Mouse (Mus musculus) lung, postnatal 0 days (tissue): ENCODE measurements at regions not wholly inside any gene's neighbourhood (a gene's known extent, or its start where the extent isn't known, plus 50 kb on each side); places are given as distances from the start of the nearest gene placed in this dataset.

Source experiments
- ATAC-seq: fragments of 200-750 bp; cut with Nextera tagmentation; 2 replicates; pipeline ENCODE4 v1.8.0; 2017; ENCODE audit warnings: moderate library complexity
- DNase-seq: peaks from one replicate; pipeline ENCODE4 v3.0.0-alpha.2; 2016; ENCODE audit warnings: low spot score
- H3K27ac ChIP-seq: fragments of 300-500 bp; sonication (generic); 2 replicates; pipeline ENCODE4 v1.5.1; 2014; ENCODE audit warnings: antibody characterized with exemption, mild to moderate bottlenecking, low read length, mixed read lengths
- H3K27me3 ChIP-seq: fragments of 300-500 bp; sonication (generic); replicated peaks from 2 replicates; pipeline ENCODE4 v1.6.1; 2014; ENCODE audit warnings: low read length, mixed read lengths; ENCODE audit not compliant: insufficient read depth
- H3K36me3 ChIP-seq: fragments of 300-500 bp; sonication (generic); 2 replicates; pipeline ENCODE4 v1.6.1; 2014; ENCODE audit warnings: low read length, mixed read lengths; ENCODE audit not compliant: insufficient read depth
- H3K4me1 ChIP-seq: fragments of 300-500 bp; sonication (generic); 2 replicates; pipeline ENCODE4 v1.6.1; 2014; ENCODE audit warnings: antibody characterized with exemption, low read depth, low read length, mixed read lengths; ENCODE audit not compliant: insufficient read depth
- H3K4me2 ChIP-seq: fragments of 300-500 bp; sonication (generic); replicated peaks from 2 replicates; pipeline ENCODE4 v1.6.1; 2014; ENCODE audit warnings: low read depth, mild to moderate bottlenecking, low read length, moderate library complexity, mixed read lengths
- H3K4me3 ChIP-seq: fragments of 300-500 bp; sonication (generic); 2 replicates; pipeline ENCODE4 v1.5.1; 2014; ENCODE audit warnings: low read depth, low read length
- H3K9ac ChIP-seq: fragments of 300-500 bp; sonication (generic); replicated peaks from 2 replicates; pipeline ENCODE4 v1.6.1; 2014; ENCODE audit warnings: low read depth, mild to moderate bottlenecking
- H3K9me3 ChIP-seq: fragments of 300-500 bp; sonication (generic); 2 replicates; pipeline ENCODE4 v1.6.1; 2016; ENCODE audit warnings: low read length, mixed read lengths
- CTCF ChIP-seq: IDR thresholded peaks from 2 replicates; pipeline ENCODE4 v1.5.1; 2016; ENCODE audit warnings: antibody characterized with exemption, mild to moderate bottlenecking
- EP300 ChIP-seq: IDR thresholded peaks from 2 replicates; pipeline ENCODE4 v1.6.1; 2016; ENCODE audit warnings: antibody characterized with exemption, mild to moderate bottlenecking, control low read depth
- WGBS: fragments of 180-500 bp; shearing (Covaris S2); extraction: QIAGEN DNeasy Blood & Tissue Kit; methylation state at CpG from one replicate; pipeline ENCODE4 v1.1.7; 2014; 5-methylcytosine and 5-hydroxymethylcytosine counted together

DNA sequence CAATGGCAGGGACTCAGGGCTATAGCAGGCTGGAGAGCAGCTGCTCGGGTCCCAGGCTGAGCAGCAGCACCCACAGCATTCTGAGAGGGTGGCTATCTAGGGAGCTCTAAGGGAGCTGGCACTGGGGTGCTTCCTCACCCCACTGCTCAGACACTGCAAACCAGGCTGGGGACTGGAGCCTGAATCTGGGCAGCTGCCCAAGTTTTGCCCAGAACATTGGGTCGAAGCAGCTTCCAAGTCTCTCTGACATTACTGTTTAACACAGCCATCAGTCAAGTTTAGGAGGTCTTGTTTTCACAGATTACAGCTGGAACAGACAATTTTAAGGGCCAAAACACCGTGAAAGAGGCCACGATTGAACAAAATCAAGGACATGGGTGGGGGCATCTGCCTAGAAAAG lies 96.1 kb upstream of the Tcerg1l start:
- Histone ChIP-seq H3K9ac (no peak overlapping the region), H3K27ac (no peak overlapping the region), H3K36me3 (no peaks in the 10 kb centered on the region), H3K27me3 (no peaks in the 10 kb centered on the region), H3K9me3 (no peaks in the 10 kb centered on the region), H3K4me1 (no peaks in the 10 kb centered on the region), H3K4me2 (no peak overlapping the region), H3K4me3 (no peak overlapping the region)
- no peak for ATAC-seq
- DNase-seq = no peak
- WGBS = 46% methylated on average over 4 of the region's 4 CpGs
- TF ChIP-seq CTCF (no peak), EP300 (no peak)

GRCm38 (mm10) chr7:138492261-138492660 lies 94.7 kb upstream of the Tcerg1l start:
- no peak overlapping the region for H3K27ac ChIP-seq
- WGBS = 83% methylated on average over 5 of the region's 5 CpGs
- TF ChIP-seq CTCF (no peak), EP300 (no peak)
- H3K4me1 ChIP-seq = no peaks in the 10 kb centered on the region
- no peaks in the 10 kb centered on the region for H3K9me3 ChIP-seq
- H3K9ac ChIP-seq = no peak overlapping the region
- no peaks in the 10 kb centered on the region for H3K36me3 ChIP-seq
- H3K27me3 ChIP-seq = no peaks in the 10 kb centered on the region
- no peak for DNase-seq
- H3K4me2 ChIP-seq = no peak overlapping the region
- no peak overlapping the region for H3K4me3 ChIP-seq
- no peak for ATAC-seq

DNA sequence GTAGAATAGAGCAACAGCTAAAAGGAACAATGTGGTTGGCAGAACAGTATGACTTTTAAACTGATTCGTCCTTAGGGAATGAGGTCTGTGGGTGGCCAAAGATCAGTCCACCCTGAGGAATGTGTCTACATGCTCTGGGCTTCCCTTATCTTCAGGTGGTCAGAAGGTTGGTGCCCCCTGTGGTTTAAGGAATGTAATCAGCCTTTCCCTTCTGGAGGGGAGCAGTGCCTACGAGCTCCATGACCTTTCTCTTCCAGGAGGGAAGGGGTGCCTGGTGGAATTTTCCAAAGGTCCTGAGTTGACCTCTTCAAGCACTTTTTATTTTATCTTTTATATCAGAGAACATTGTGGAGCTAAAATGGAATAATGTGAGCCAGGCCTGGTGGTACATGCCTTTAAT lies 91.9 kb upstream of the Tcerg1l start:
- 58% methylated on average over 2 of the region's 2 CpGs for WGBS
- TF ChIP-seq CTCF (no peak), EP300 (no peak)
- Histone ChIP-seq H3K4me1 (no peaks in the 10 kb centered on the region), H3K27ac (no peak overlapping the region), H3K27me3 (no peaks in the 10 kb centered on the region), H3K4me2 (no peak overlapping the region), H3K9me3 (no peaks in the 10 kb centered on the region), H3K36me3 (no peaks in the 10 kb centered on the region), H3K9ac (no peak overlapping the region), H3K4me3 (no peak overlapping the region)
- DNase-seq = no peak
- ATAC-seq = no peak

DNA sequence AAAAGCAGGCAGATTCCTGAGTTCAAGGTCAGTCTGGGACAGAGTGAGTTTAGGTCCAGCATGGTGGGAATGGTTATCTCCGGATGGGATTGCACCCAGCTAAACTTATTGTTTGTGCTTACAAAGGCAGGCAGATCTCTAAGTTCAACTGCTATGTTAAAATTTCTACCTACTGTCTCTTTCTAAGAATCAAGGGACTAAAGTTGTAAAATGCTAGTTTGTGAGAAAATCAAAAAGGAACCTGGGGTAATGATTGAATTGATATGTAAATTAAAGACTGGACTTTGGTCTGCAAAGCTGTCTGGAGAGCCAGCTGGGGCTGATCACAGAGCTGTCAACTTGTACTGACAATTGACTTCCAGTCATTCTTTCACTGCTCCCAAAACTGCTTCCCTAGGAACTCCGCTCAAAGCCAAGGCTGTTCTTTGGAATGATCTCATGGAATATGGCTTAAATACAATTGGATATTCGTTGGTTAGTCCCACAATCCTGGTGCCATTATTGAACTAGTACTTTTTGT lies 90.7 kb upstream of the Tcerg1l start:
- TF ChIP-seq CTCF (no peak), EP300 (no peak)
- H3K27me3 ChIP-seq = no peaks in the 10 kb centered on the region
- H3K4me3 ChIP-seq = no peak overlapping the region

GRCm38 (mm10) chr7:138472891-138473455 lies 75.4 kb upstream of the Tcerg1l start:
- WGBS = 56% methylated on average over 2 of the region's 2 CpGs
- H3K9ac ChIP-seq = no peak overlapping the region
- no peaks in the 10 kb centered on the region for H3K4me1 ChIP-seq
- H3K36me3 ChIP-seq = no peaks in the 10 kb centered on the region
- DNase-seq (no peak), ATAC-seq (no peak)
- no peaks in the 10 kb centered on the region for H3K27me3 ChIP-seq
- H3K4me3 ChIP-seq = no peak overlapping the region
- no peak overlapping the region for H3K27ac ChIP-seq
- no peaks in the 10 kb centered on the region for H3K9me3 ChIP-seq
- H3K4me2 ChIP-seq = no peak overlapping the region
- TF ChIP-seq EP300 = no peak
- no peak for TF ChIP-seq CTCF

More for the DNA sequence above, 90.7 kb upstream of the Tcerg1l start:
- H3K27ac ChIP-seq = no peak overlapping the region
- no peaks in the 10 kb centered on the region for H3K4me1 ChIP-seq
- no peak overlapping the region for H3K4me2 ChIP-seq
- H3K9me3 ChIP-seq = no peaks in the 10 kb centered on the region
- no peak for ATAC-seq
- H3K36me3 ChIP-seq = no peaks in the 10 kb centered on the region
- DNase-seq = no peak
- H3K9ac ChIP-seq = no peak overlapping the region
- WGBS = 75% methylated on average over 3 of the region's 3 CpGs

DNA sequence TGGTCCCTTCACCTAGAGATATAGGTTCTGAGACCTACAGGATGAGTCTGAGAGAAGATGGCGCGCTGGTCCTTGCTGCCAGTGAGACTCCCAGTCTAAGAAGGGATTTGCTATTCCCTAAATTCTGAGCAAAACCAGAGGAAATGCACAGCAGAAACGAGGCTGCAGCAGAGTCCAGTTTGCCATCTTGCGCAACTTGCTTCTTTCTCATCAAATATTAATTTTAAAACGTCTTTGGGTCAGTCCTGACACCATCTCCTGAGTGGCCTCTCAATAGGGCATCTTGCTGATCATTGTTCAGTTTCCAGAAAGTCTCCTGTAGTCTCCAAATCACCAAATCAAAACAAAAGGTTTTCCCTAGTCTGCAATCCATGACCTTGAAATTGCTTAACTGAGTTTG lies 74.8 kb upstream of the Tcerg1l start:
- DNase-seq = no peak
- no peak for ATAC-seq
- no peaks in the 10 kb centered on the region for H3K9me3 ChIP-seq
- H3K27me3 ChIP-seq = no peaks in the 10 kb centered on the region
- no peak overlapping the region for H3K4me3 ChIP-seq
- TF ChIP-seq CTCF = no peak
- TF ChIP-seq EP300 = no peak
- H3K27ac ChIP-seq = no peak overlapping the region
- H3K4me1 ChIP-seq = no peaks in the 10 kb centered on the region
- no peaks in the 10 kb centered on the region for H3K36me3 ChIP-seq
- 75% methylated on average over 5 of the region's 5 CpGs for WGBS
- H3K9ac ChIP-seq = no peak overlapping the region
- no peak overlapping the region for H3K4me2 ChIP-seq

DNA sequence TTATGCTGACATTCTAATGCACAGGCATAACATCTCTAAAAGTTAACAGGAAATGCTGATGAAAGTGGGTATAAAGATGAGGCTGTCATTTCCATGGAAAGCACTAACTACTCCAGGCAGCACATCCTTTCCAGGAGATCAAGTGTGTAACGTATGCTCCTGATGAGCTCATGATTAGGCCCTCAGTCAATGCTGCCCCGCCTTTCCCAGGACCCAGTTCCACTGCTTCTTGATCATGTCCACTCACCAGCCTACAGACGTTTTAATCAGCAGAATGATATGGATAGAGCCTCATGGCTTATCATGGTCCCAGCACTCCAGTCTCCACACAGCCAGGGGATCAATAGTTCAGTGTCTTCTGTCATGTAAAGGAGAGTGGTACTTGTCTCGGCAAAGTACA lies 71.7 kb upstream of the Tcerg1l start:
- DNase-seq (no peak), ATAC-seq (no peak)
- no peak overlapping the region for H3K4me3 ChIP-seq
- WGBS = 63% methylated on average over 4 of the region's 4 CpGs
- H3K36me3 ChIP-seq = no peaks in the 10 kb centered on the region
- H3K9ac ChIP-seq = no peak overlapping the region
- H3K27ac ChIP-seq = no peak overlapping the region
- H3K9me3 ChIP-seq = no peaks in the 10 kb centered on the region
- no peaks in the 10 kb centered on the region for H3K4me1 ChIP-seq
- H3K27me3 ChIP-seq = no peaks in the 10 kb centered on the region
- H3K4me2 ChIP-seq = no peak overlapping the region
- TF ChIP-seq CTCF (no peak), EP300 (no peak)
